Mouse (Mus musculus): Measurements from ENCODE around the gene Psmc1.

- TF ChIP-seq CTCF (IDR thresholded peaks at IDR 0.05): no peak
- TF ChIP-seq EP300 (IDR thresholded peaks at IDR 0.05): peak; percentile 75
Observed at GRCm38 (mm10) chr12:100062584-100062983, 47.4 kb upstream of the Psmc1 start.
